Mouse (Mus musculus): Measurements from ENCODE around the gene Nepro.

DNA sequence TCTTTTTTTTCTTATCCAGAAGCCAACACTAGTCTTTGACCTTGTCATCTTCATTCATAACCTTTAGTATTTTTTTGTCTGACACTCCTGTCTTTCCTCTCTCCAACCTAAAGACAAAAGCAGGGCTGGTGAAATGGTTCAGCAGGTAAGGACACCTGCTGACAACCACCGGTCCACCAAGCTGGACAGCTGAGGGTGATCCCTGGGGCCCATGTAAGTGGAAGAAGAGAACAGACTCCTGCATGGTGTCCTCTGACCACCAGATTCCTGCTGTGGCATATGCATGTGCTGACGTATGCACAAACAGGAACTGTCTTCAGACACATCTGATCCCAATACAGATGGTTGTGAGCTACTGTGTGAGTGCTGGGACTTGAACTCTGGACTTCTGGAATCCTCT is 33.0 kb upstream of the Nepro start:
- no peak for TF ChIP-seq CTCF (IDR thresholded peaks at IDR 0.05; ENCODE audit: control insufficient read depth, insufficient read depth, insufficient replicate concordance, low read depth, low read length)
- TF ChIP-seq POLR2A (IDR thresholded peaks at IDR 0.05; ENCODE audit: control insufficient read depth, low read depth, low read length) = no peak

Data from testis, adult 2 months (tissue).